Mouse (Mus musculus) cortical plate, adult 2 months (tissue): Measurements from ENCODE around the gene Acsm2. TPM values are rescaled to one million over a fixed set of nuclear protein-coding genes. Genes with fewer than 3 reads are reported as not detected.

Experiments
- H3K27ac ChIP-seq: fragments of 200-500 bp; 2 replicates; pipeline ENCODE4 v1.5.1; 2012; ENCODE audit warnings: low read length, control low read depth, inconsistent platforms; ENCODE audit not compliant: insufficient read depth
- H3K4me1 ChIP-seq: fragments of 200-500 bp; 2 replicates; pipeline ENCODE4 v1.6.1; 2011; ENCODE audit warnings: low read length; ENCODE audit not compliant: control insufficient read depth, insufficient read depth
- H3K4me3 ChIP-seq: fragments of 200-500 bp; 2 replicates; pipeline ENCODE4 v1.5.1; 2011; ENCODE audit warnings: mild to moderate bottlenecking, low read length, control low read depth; ENCODE audit not compliant: insufficient read depth
- CTCF ChIP-seq: fragments of 200-500 bp; IDR thresholded peaks from 2 replicates; pipeline ENCODE4 v1.5.1; 2011; ENCODE audit warnings: mild to moderate bottlenecking, control low read depth, low read length; ENCODE audit not compliant: insufficient read depth; ENCODE audit errors: extremely low read depth
- POLR2A ChIP-seq: fragments of 200-500 bp; IDR thresholded peaks from 2 replicates; pipeline ENCODE4 v1.6.1; 2011; ENCODE audit warnings: mild to moderate bottlenecking, low read length, control low read depth; ENCODE audit not compliant: insufficient read depth; ENCODE audit errors: extremely low read depth
- polyA plus RNA-seq: library from polyadenylated mRNA; depleted of rRNA; stranded (reverse); fragments of >200 nt; gene quantifications from 2 replicates; pipeline ENCODE4 v1.2.3, GENCODE M21; 2012; rRNA removed

Gene Acsm2
- polyA plus RNA-seq, 1 experiment, result not detected

- no peak within 1 kb of the TSS for H3K4me3 ChIP-seq
- H3K27ac ChIP-seq, result no peak within 1 kb of the TSS
- H3K4me1 ChIP-seq, result no peaks in the 10 kb centered on the region
- TF ChIP-seq POLR2A, result no peak
- no peak for TF ChIP-seq CTCF
Measured at GRCm38 (mm10) chr7:119606664-119607076, 52.5 kb downstream of the Acsm2 start, which contains the start of gene Acsm1. Acsm1 (plus strand) TSS chr7:119607026.

GRCm38 (mm10) chr7:119607796-119608515 lies 53.8 kb downstream of the Acsm2 start:
- H3K27ac ChIP-seq, result no peak overlapping the region
- H3K4me3 ChIP-seq, result no peak overlapping the region
- no peak for TF ChIP-seq CTCF
- H3K4me1 ChIP-seq, result no peaks in the 10 kb centered on the region

- TF ChIP-seq CTCF (no peak), POLR2A (no peak)
- no peak overlapping the region for H3K4me3 ChIP-seq
- no peak overlapping the region for H3K27ac ChIP-seq
- no peaks in the 10 kb centered on the region for H3K4me1 ChIP-seq
Measured at GRCm38 (mm10) chr7:119616531-119616930, 62.4 kb downstream of the Acsm2 start.

- TF ChIP-seq POLR2A, result no peak
- no peak for TF ChIP-seq CTCF
- Histone ChIP-seq H3K4me3 (no peak overlapping the region), H3K4me1 (no peaks in the 10 kb centered on the region), H3K27ac (no peak overlapping the region)
Measured at GRCm38 (mm10) chr7:119617593-119617992, 63.5 kb downstream of the Acsm2 start.

- no peak overlapping the region for H3K27ac ChIP-seq
- TF ChIP-seq POLR2A, result no peak
- no peak for TF ChIP-seq CTCF
- H3K4me1 ChIP-seq, result no peaks in the 10 kb centered on the region
- no peak overlapping the region for H3K4me3 ChIP-seq
Measured at GRCm38 (mm10) chr7:119618209-119618935, 64.2 kb downstream of the Acsm2 start.

- TF ChIP-seq POLR2A (no peak), CTCF (no peak)
- Histone ChIP-seq H3K27ac (no peak overlapping the region), H3K4me3 (no peak overlapping the region), H3K4me1 (no peaks in the 10 kb centered on the region)
Measured at GRCm38 (mm10) chr7:119620157-119620556, 66.0 kb downstream of the Acsm2 start.

GRCm38 (mm10) chr7:119638773-119639172 lies 84.6 kb downstream of the Acsm2 start:
- TF ChIP-seq CTCF (no peak), POLR2A (no peak)
- Histone ChIP-seq H3K4me1 (no peaks in the 10 kb centered on the region), H3K27ac (no peak overlapping the region), H3K4me3 (no peak overlapping the region)

- Histone ChIP-seq H3K4me1 (no peaks in the 10 kb centered on the region), H3K4me3 (no peak overlapping the region), H3K27ac (no peak overlapping the region)
- TF ChIP-seq CTCF, result no peak
- TF ChIP-seq POLR2A, result no peak
Measured at GRCm38 (mm10) chr7:119642307-119642706, 88.2 kb downstream of the Acsm2 start.

Other genes with a start within 250 kb of the Acsm2 start
- gene Gp2, start 95.1 kb upstream of the Acsm2 start, polyA plus RNA-seq, result 0.06 TPM in 1 of 2 replicates, not detected in the other
- gene Umod, start 75.1 kb upstream of the Acsm2 start, polyA plus RNA-seq, result not detected in 2 replicates
- 0.11 and 0.29 TPM in 2 replicates for gene Acsm5, start 34.9 kb upstream of the Acsm2 start, polyA plus RNA-seq
- gene Pdilt, start 30.9 kb upstream of the Acsm2 start, polyA plus RNA-seq, result not detected in 2 replicates
- gene Acsm1, start 52.7 kb downstream of the Acsm2 start, polyA plus RNA-seq, result not detected in 2 replicates
- gene Acsm4, start 135.7 kb downstream of the Acsm2 start, polyA plus RNA-seq, result 0.06 and 0.13 TPM in 2 replicates
- 33.2 and 33.5 TPM in 2 replicates for gene Thumpd1, start 166.5 kb downstream of the Acsm2 start, polyA plus RNA-seq
- gene Acsm3, start 206.6 kb downstream of the Acsm2 start, polyA plus RNA-seq, result not detected in 2 replicates
- 1.3 and 3.5 TPM in 2 replicates for gene Rexo5, start 239.7 kb downstream of the Acsm2 start, polyA plus RNA-seq
- gene Eri2, start 239.7 kb downstream of the Acsm2 start, polyA plus RNA-seq, result 6.9 TPM in 2 replicates